23 mouse cellular contexts compared by ENCODE assay signal in the genomic region with DNA sequence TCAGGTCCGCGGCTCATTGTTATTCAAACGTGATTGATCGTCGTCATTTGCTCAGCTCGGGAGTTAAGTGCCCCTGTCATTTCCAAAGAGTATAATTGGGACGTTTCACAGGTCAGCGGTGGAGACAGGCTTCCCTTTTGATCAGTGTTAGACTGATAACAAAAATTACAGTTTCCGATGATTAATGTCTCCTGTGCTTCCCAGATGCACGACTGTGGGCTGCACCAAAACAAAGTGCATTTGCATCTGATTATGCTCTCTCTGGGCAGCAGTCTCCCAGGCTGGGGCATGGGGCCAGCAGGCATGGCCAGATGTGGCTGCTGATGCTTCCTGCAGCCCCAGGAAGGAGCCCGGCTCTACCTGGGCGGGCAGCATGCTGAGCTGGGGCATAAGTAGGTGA. TPM values are rescaled to one million over a fixed set of nuclear protein-coding genes. Genes with fewer than 3 reads are reported as not detected.
"Had no signal": no experiment of that assay in that cellular context is flagged by ENCODE, and none has a peak within 500 bp of the region (broad histone marks: within the 10 kb centered on the region; RNA-seq: fewer than 3 reads in every experiment).

No protein-coding gene starts in this region.

- H3K36me3 ChIP-seq: neural tube, embryonic 12.5 days had no signal

- H3K9ac ChIP-seq: kidney, embryonic 15.5 days; limb, embryonic 13.5 days; liver, embryonic 14.5 days; neural tube, embryonic 12.5 days had no signal

- H3K9me3 ChIP-seq: kidney, embryonic 15.5 days; limb, embryonic 13.5 days; neural tube, embryonic 12.5 days had no signal

- DNase-seq: kidney, postnatal 14 days; left cerebral cortex, postnatal 4 days; lung, adult 18-20 months; midbrain, embryonic 14.5 days; right cerebral cortex, adult 18-20 months; right cerebral cortex, postnatal 25 days; thymus, postnatal 36 days had no signal

- H3K4me1 ChIP-seq: kidney, embryonic 15.5 days; limb, embryonic 13.5 days had no signal

- H3K27ac ChIP-seq: kidney, embryonic 15.5 days; limb, embryonic 13.5 days; liver, embryonic 14.5 days; neural tube, embryonic 12.5 days had no signal

- H3K4me3 ChIP-seq: kidney, embryonic 15.5 days; limb, embryonic 13.5 days; myocyte; neural tube, embryonic 12.5 days had no signal

- H3K4me2 ChIP-seq: kidney, embryonic 15.5 days; limb, embryonic 13.5 days; neural tube, embryonic 12.5 days had no signal

- H3K27me3 ChIP-seq: kidney, embryonic 15.5 days; neural tube, embryonic 12.5 days had no signal

RNA-seq across cellular contexts. Expression of gene Nkx1-1, which starts 33.0 kb away (rescaled TPM):
- total RNA-seq: layer of hippocampus, adult 8-10 months; layer of hippocampus, postnatal 14 days; left cerebral cortex, adult 18-20 months; left cerebral cortex, postnatal 10 days; left cerebral cortex, postnatal 4 days; liver, adult 2 months; megakaryocyte-erythroid progenitor cell, adult 5-6 weeks had no signal
- polyA plus RNA-seq: kidney, embryonic 15.5 days; large intestine, adult 2 months; limb, embryonic 13.5 days; liver, adult 2 months; liver, embryonic 14.5 days; lung, embryonic 16.5 days; myocyte; small intestine, adult 2 months; stomach, embryonic 16.5 days; thymus, postnatal 0 days had no signal
